Mouse (Mus musculus) midbrain, embryonic 13.5 days (tissue): ENCODE results near the gene Cdkal1. TPM values are rescaled to one million over a fixed set of nuclear protein-coding genes. Genes with fewer than 3 reads are reported as not detected.
A peak's percentile ranks its signal among the peaks of the same experiment; 100 is the strongest.

Experiments
- ATAC-seq: fragments of 200-750 bp; cut with Nextera tagmentation; 2 replicates; pipeline ENCODE4 v1.8.0; 2017; ENCODE audit warnings: mild to moderate bottlenecking, moderate TSS enrichment, moderate library complexity
- H3K27ac ChIP-seq: fragments of 300-500 bp; sonication (generic); 2 replicates; pipeline ENCODE4 v1.5.1; 2015; ENCODE audit warnings: inconsistent platforms, mild to moderate bottlenecking, moderate library complexity
- H3K27me3 ChIP-seq: fragments of 300-500 bp; sonication (generic); 2 replicates; pipeline ENCODE4 v1.6.1; 2015; ENCODE audit warnings: mild to moderate bottlenecking, inconsistent platforms
- H3K36me3 ChIP-seq: fragments of 300-500 bp; sonication (generic); 2 replicates; pipeline ENCODE4 v1.6.1; 2015; ENCODE audit warnings: mild to moderate bottlenecking, inconsistent platforms
- H3K4me1 ChIP-seq: fragments of 300-500 bp; sonication (generic); replicated peaks from 2 replicates; pipeline ENCODE4 v1.6.1; 2015; ENCODE audit warnings: inconsistent platforms
- H3K4me2 ChIP-seq: fragments of 300-500 bp; sonication (generic); replicated peaks from 2 replicates; pipeline ENCODE4 v1.6.1; 2015; ENCODE audit warnings: moderate library complexity, mild to moderate bottlenecking, inconsistent platforms
- H3K4me3 ChIP-seq: fragments of 300-500 bp; sonication (generic); replicated peaks from 2 replicates; pipeline ENCODE4 v1.5.1; 2015; ENCODE audit warnings: mild to moderate bottlenecking, inconsistent platforms
- H3K9ac ChIP-seq: fragments of 300-500 bp; sonication (generic); replicated peaks from 2 replicates; pipeline ENCODE4 v1.6.1; 2015; ENCODE audit warnings: mild to moderate bottlenecking, inconsistent platforms
- H3K9me3 ChIP-seq: fragments of 300-500 bp; sonication (generic); 2 replicates; pipeline ENCODE4 v1.6.1; 2016; ENCODE audit warnings: mild to moderate bottlenecking, inconsistent platforms
- WGBS: fragments of 180-500 bp; shearing (Covaris S2); methylation state at CpG from one replicate; pipeline ENCODE4 v1.1.7; 2015; 5-methylcytosine and 5-hydroxymethylcytosine counted together
- polyA plus RNA-seq: library from polyadenylated mRNA; unstranded; fragments of >200 nt; fragmentation: Nextera tagmentation; extraction: Ambion mirVana; gene quantifications from 2 replicates; pipeline ENCODE4 v1.2.1, GENCODE M21; 2015

The Cdkal1 gene
- polyA plus RNA-seq, 1 experiment from 2014 or later = 21.8 TPM

DNA sequence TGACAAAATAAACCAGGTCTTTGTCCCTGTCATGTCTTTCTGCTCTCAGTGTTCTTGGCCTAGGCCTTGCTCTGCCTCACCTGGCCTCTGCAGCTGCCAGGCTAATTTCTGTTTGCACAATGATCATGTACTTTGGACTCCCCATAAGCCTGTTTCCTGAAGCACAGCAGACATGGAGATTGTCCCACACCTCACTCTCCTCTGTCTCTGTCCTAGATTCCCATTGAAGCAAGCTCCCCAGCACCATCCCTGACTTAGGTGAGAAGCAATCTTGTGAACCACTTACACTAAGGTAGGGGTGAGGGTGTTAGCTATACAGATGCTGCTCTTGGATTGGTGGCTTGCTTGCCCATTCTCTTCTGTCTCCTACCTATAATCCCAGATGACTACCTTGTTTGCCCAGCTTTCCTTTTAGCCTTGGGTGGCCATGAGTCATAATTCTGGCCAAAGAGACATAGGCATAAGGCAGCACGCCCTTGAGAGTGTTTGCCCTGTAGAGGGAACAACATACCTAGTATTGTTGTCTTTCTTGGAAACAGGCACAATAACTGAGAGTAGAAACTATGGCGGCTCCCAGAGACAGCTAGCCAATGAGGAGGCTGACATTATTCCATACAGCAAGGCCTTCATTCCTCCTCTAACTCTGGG lies 692.5 kb downstream of the Cdkal1 start:
- H3K27ac ChIP-seq = no peak overlapping the region
- no peak overlapping the region for H3K4me3 ChIP-seq
- H3K4me1 ChIP-seq = peaks cover 11% of the 10 kb centered on the region; the same call in 1 of the 2 replicates
- no peaks in the 10 kb centered on the region for H3K36me3 ChIP-seq
- H3K27me3 ChIP-seq = no peaks in the 10 kb centered on the region
- no peak overlapping the region for H3K4me2 ChIP-seq
- H3K9ac ChIP-seq = no peak overlapping the region
- ATAC-seq = no peak
- no peaks in the 10 kb centered on the region for H3K9me3 ChIP-seq
- 92% methylated on average over 2 of the region's 2 CpGs for whole genome bisulfite sequencing

GRCm38 (mm10) chr13:29162444-29162843 lies 693.0 kb downstream of the Cdkal1 start:
- no peak for ATAC-seq

GRCm38 (mm10) chr13:29161436-29161835 lies 694.0 kb downstream of the Cdkal1 start:
- WGBS = 92% methylated on average over 3 of the region's 3 CpGs
- no peak overlapping the region for H3K9ac ChIP-seq
- ATAC-seq = no peak

More at GRCm38 (mm10) chr13:29162444-29162843, 693.0 kb downstream of the Cdkal1 start:
- no peak overlapping the region for H3K9ac ChIP-seq
- H3K36me3 ChIP-seq = no peaks in the 10 kb centered on the region
- H3K4me1 ChIP-seq = peaks cover 11% of the 10 kb centered on the region; the same call in 1 of the 2 replicates
- H3K27ac ChIP-seq = no peak overlapping the region
- no peak overlapping the region for H3K4me3 ChIP-seq
- no peaks in the 10 kb centered on the region for H3K27me3 ChIP-seq
- no peak overlapping the region for H3K4me2 ChIP-seq
- H3K9me3 ChIP-seq = no peaks in the 10 kb centered on the region
- WGBS = 82% methylated on average over 3 of the region's 3 CpGs

DNA sequence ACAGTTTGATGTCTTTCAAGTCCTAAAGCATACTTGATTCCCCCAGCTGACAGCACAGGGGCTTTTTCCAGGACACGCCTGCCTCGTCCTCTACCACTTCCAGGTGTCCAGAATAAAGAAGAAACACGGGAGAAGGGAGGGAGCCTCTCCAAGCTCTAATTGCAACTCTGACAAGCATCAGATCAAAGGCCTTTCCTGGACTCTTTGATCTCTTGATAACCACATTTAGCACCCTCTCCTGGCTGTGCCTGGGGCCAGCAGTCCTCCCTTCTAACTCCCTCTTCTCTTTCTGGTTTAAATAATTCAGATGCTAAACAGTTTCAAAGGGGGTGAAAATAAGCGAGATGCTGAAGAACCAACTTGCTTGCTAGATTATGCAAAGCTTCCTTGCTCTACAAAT lies 698.8 kb downstream of the Cdkal1 start:
- peaks cover 10% of the 10 kb centered on the region for H3K4me1 ChIP-seq
- WGBS = 18% methylated on average over 4 of the region's 4 CpGs
- no peaks in the 10 kb centered on the region for H3K36me3 ChIP-seq
- H3K9me3 ChIP-seq = no peaks in the 10 kb centered on the region
- peak; percentile 56; the same call in 1 of the 2 replicates for ATAC-seq
- H3K4me3 ChIP-seq = no peak overlapping the region
- no peaks in the 10 kb centered on the region for H3K27me3 ChIP-seq
- H3K27ac ChIP-seq = no peak overlapping the region; the same call in 1 of the 2 replicates
- no peak overlapping the region for H3K4me2 ChIP-seq
- no peak overlapping the region for H3K9ac ChIP-seq

More at GRCm38 (mm10) chr13:29161436-29161835, 694.0 kb downstream of the Cdkal1 start:
- H3K27me3 ChIP-seq = no peaks in the 10 kb centered on the region
- H3K4me2 ChIP-seq = no peak overlapping the region
- H3K9me3 ChIP-seq = no peaks in the 10 kb centered on the region
- peaks cover 20% of the 10 kb centered on the region for H3K4me1 ChIP-seq
- no peaks in the 10 kb centered on the region for H3K36me3 ChIP-seq
- H3K27ac ChIP-seq = no peak overlapping the region
- H3K4me3 ChIP-seq = no peak overlapping the region

GRCm38 (mm10) chr13:29155297-29155696 lies 700.2 kb downstream of the Cdkal1 start:
- H3K9ac ChIP-seq = no peak overlapping the region
- no peak overlapping the region for H3K4me3 ChIP-seq
- no peaks in the 10 kb centered on the region for H3K36me3 ChIP-seq
- no peak overlapping the region for H3K4me2 ChIP-seq
- H3K27ac ChIP-seq = no peak overlapping the region
- H3K9me3 ChIP-seq = no peaks in the 10 kb centered on the region
- peaks cover 10% of the 10 kb centered on the region for H3K4me1 ChIP-seq
- WGBS = 88% methylated on average over 3 of the region's 3 CpGs
- no peak for ATAC-seq
- H3K27me3 ChIP-seq = no peaks in the 10 kb centered on the region

DNA sequence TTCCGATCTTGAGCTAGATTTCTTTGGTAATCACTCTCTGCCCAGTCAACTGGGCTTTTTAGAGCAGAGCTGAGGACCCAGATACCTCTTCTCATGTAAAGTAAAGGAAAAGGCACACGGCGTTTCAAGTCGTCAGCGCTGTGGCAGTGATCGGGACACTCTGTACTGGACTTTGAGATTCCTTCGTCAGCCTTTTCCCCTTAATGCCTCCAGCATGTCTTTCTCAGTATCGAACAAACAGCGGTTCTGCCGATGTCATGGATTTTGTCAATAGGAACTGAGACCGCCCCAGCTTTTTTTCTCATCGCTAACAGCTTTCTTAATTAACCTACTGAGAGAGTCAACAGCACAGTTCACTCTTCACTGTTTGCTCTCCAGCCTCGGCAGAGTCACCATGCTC lies 705.4 kb downstream of the Cdkal1 start:
- no peak overlapping the region for H3K4me2 ChIP-seq
- H3K9me3 ChIP-seq = no peaks in the 10 kb centered on the region
- no peak for ATAC-seq
- H3K27ac ChIP-seq = no peak overlapping the region
- 86% methylated on average over 13 of the region's 13 CpGs for WGBS
- no peaks in the 10 kb centered on the region for H3K4me1 ChIP-seq
- no peaks in the 10 kb centered on the region for H3K27me3 ChIP-seq
- H3K9ac ChIP-seq = no peak overlapping the region
- H3K4me3 ChIP-seq = no peak overlapping the region
- no peaks in the 10 kb centered on the region for H3K36me3 ChIP-seq

DNA sequence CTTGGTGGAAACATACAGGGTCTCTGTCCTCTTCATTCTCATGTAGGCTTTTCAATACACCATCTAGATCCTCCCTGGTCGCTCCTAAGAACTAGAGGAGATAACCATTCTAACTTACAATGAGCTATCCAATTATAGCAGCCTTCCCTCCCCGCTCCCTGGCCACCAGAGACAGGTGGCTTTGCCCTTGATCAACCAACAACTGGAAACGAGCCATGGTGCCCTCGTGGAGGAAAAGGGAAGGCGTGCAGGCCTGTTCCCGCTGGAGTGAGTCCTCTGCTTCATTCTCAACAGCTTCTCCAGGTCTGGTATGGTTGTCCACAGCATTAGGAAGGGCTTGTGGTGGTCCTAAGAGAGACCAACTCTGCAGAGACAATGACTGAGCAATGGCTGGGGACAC lies 706.1 kb downstream of the Cdkal1 start:
- H3K4me2 ChIP-seq = no peak overlapping the region
- no peak overlapping the region for H3K9ac ChIP-seq
- no peak overlapping the region for H3K4me3 ChIP-seq
- no peaks in the 10 kb centered on the region for H3K4me1 ChIP-seq
- H3K27me3 ChIP-seq = no peaks in the 10 kb centered on the region
- H3K36me3 ChIP-seq = no peaks in the 10 kb centered on the region
- no peak overlapping the region for H3K27ac ChIP-seq
- no peak for ATAC-seq
- WGBS = 91% methylated on average over 6 of the region's 6 CpGs
- no peaks in the 10 kb centered on the region for H3K9me3 ChIP-seq

DNA sequence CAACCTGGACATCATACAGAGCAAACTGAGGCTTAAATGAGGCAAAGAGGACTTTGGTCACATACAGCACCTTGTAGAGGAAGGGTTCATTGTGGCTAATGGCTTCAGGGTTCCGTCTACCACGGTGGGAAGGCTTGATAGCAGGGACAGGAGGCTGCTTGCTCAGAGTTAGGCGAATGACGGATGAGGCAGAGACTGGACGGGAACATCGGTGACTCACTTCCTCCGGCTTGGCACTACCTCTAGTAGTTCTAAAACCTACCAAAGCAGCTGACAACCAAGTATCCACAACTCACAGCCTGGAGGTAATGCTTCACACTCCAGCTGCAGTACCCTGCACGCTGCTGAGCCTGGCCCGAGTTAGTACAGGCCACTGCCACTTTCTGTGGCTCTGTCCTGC lies 706.9 kb downstream of the Cdkal1 start:
- Histone ChIP-seq H3K4me2 (no peak overlapping the region), H3K9me3 (no peaks in the 10 kb centered on the region), H3K27ac (no peak overlapping the region), H3K4me1 (no peaks in the 10 kb centered on the region), H3K36me3 (no peaks in the 10 kb centered on the region), H3K27me3 (no peaks in the 10 kb centered on the region), H3K9ac (no peak overlapping the region), H3K4me3 (no peak overlapping the region)
- ATAC-seq = no peak
- 96% methylated on average over 9 of the region's 9 CpGs for WGBS

Other genes with a start within 250 kb of the Cdkal1 start
- 7.0 and 7.6 TPM in 2 replicates for gene E2f3, start 130.4 kb upstream of the Cdkal1 start, polyA plus RNA-seq